ENCODE assay signal across 8 mouse cellular contexts in genomic region chr2:35979644-35980021, GRCm38 (mm10). TPM values are rescaled to one million over a fixed set of nuclear protein-coding genes. Genes with fewer than 3 reads are reported as not detected.
A peak's percentile ranks its signal among the peaks of the same experiment; 100 is the strongest.
DNase-seq lines count a peak whose midpoint lies in the region; ATAC-seq lines count a peak whose summit lies in the region.

Gene Ttll11, minus strand, starts transcription at chr2:35979913.

- peak within 1 kb of the TSS; percentile 85 for H3K4me2 ChIP-seq in hindbrain, embryonic 16.5 days (ENCODE audit: low read length)

- H3K9ac ChIP-seq in hindbrain, embryonic 16.5 days (ENCODE audit: low read depth, low read length): peak within 1 kb of the TSS; percentile 92

- under 1% methylated on average over 42 of the region's 42 CpGs for WGBS in hindbrain, embryonic 16.5 days
- under 1% methylated on average over 41 of the region's 42 CpGs for WGBS in macrophage (ENCODE audit: missing documents)

- no peaks in the 10 kb centered on the region for H3K36me3 ChIP-seq in hindbrain, embryonic 16.5 days (ENCODE audit: control insufficient read depth, insufficient read depth, low read length)
- H3K36me3 ChIP-seq in macrophage (ENCODE audit: inconsistent target): no peaks in the 10 kb centered on the region

- ATAC-seq in hindbrain, embryonic 16.5 days: peak; percentile 92

- no peaks in the 10 kb centered on the region; the same call in 1 of the 2 replicates for H3K79me2 ChIP-seq in macrophage (ENCODE audit: inconsistent target)

- peak within 1 kb of the TSS; percentile 92 for H3K27ac ChIP-seq in hindbrain, embryonic 16.5 days (ENCODE audit: low read depth, low read length)
- no peak within 1 kb of the TSS for H3K27ac ChIP-seq in macrophage

- H3K9me3 ChIP-seq in hindbrain, embryonic 16.5 days (ENCODE audit: control insufficient read depth, low read length): no peaks in the 10 kb centered on the region

- H3K4me1 ChIP-seq in hindbrain, embryonic 16.5 days (ENCODE audit: control insufficient read depth, insufficient read depth, low read depth, low read length): peaks cover 20% of the 10 kb centered on the region

- H3K4me3 ChIP-seq in hindbrain, embryonic 16.5 days (ENCODE audit: low read length): peak within 1 kb of the TSS; percentile 79
- peak within 1 kb of the TSS; percentile 49 for H3K4me3 ChIP-seq in macrophage (ENCODE audit: inconsistent target)

- no peaks in the 10 kb centered on the region for H3K27me3 ChIP-seq in hindbrain, embryonic 16.5 days (replicated peaks; ENCODE audit: control insufficient read depth, insufficient read depth, low read length)

- DNase-seq in WW6 (ENCODE audit: low read depth, low spot score): peak; percentile 50
- peak; percentile 93 for DNase-seq in cerebellum, postnatal 4 days (ENCODE audit: low spot score in 2 of 2)
- peak; percentile 95 for DNase-seq in gastrocnemius, adult 18-20 months (ENCODE audit: low spot score)
- peak; percentile 95 to 97 for DNase-seq in left cerebral cortex, adult 18-20 months (ENCODE audit: low spot score in 2 of 2)
- DNase-seq in right cerebral cortex, adult 18-20 months: peak; percentile 97
- peak; percentile 73 for DNase-seq in urinary bladder, postnatal 10 days (ENCODE audit: low spot score)

RNA-seq across cellular contexts. Expression of gene Ttll11, which starts in this region (rescaled TPM):
- total RNA-seq in gastrocnemius, adult 18-20 months (2021): 1 to 10 TPM; 1.7 to 2.1 TPM
- polyA plus RNA-seq in hindbrain, embryonic 16.5 days (2015; fragmentation: Nextera tagmentation; extraction: Ambion mirVana): 2.6 and 4.7 TPM in 2 replicates
- total RNA-seq in left cerebral cortex, adult 18-20 months (2021): 10 to 100 TPM; 41.1 to 42.7 TPM
- total RNA-seq in macrophage (2018; cell fraction: chromatin; rRNA removed): 1 to 10 TPM in 8 of 26 experiments, under 1 TPM in 10, not detected in 8; 0.21 to 1.9 (median 0.94) TPM
- total RNA-seq in macrophage (2018; cell fraction: cytosol; rRNA removed): under 1 TPM in 20 of 26 experiments, not detected in 6; 0.04 to 0.48 (median 0.14) TPM
- 1 to 10 TPM in 4 of 26 experiments, under 1 TPM in 13, not detected in 9; 0.18 to 1.7 (median 0.60) TPM for total RNA-seq in macrophage (2018; cell fraction: nucleus; rRNA removed)
- polyA plus RNA-seq in macrophage (2018): 0.12 to 0.32 TPM (median 0.19 TPM) in 3 replicates

Comparison
In these comparisons a context has a peak if more than half of its experiments do, and no peak if none do; other contexts are left out.
1. RNA of gene Ttll11 (total RNA-seq): 41.1 to 42.7 TPM in left cerebral cortex, adult 18-20 months; 1.7 to 2.1 TPM in gastrocnemius, adult 18-20 months; every median in the first group is over 10 times any median in the second.
2. Peak in every context shown above with its lines, with median percentiles within 50 percentile points of each other: DNase-seq.